Mouse (Mus musculus) neural tube, embryonic 14.5 days (tissue): Measurements from ENCODE around the gene Ncmap. TPM values are rescaled to one million over a fixed set of nuclear protein-coding genes. Genes with fewer than 3 reads are reported as not detected.

Experiments used
- ATAC-seq: fragments of 200-750 bp; cut with Nextera tagmentation; 2 replicates; pipeline ENCODE4 v1.8.0; 2017; ENCODE audit warnings: low read depth, mild to moderate bottlenecking, moderate TSS enrichment, moderate library complexity
- H3K27ac ChIP-seq: fragments of 300-500 bp; sonication (generic); 2 replicates; pipeline ENCODE4 v1.5.1; 2014; ENCODE audit warnings: low read depth, mild to moderate bottlenecking, control low read depth, low read length, moderate library complexity, mixed read lengths
- H3K27me3 ChIP-seq: fragments of 300-500 bp; sonication (generic); 2 replicates; pipeline ENCODE4 v1.6.1; 2014; ENCODE audit warnings: low read length; ENCODE audit not compliant: control insufficient read depth, insufficient read depth
- H3K36me3 ChIP-seq: fragments of 300-500 bp; sonication (generic); 2 replicates; pipeline ENCODE4 v1.6.1; 2014; ENCODE audit warnings: low read length, mixed read lengths; ENCODE audit not compliant: control insufficient read depth, insufficient read depth
- H3K4me1 ChIP-seq: fragments of 300-500 bp; sonication (generic); 2 replicates; pipeline ENCODE4 v1.6.1; 2014; ENCODE audit warnings: low read length; ENCODE audit not compliant: control insufficient read depth, insufficient read depth
- H3K4me2 ChIP-seq: fragments of 300-500 bp; sonication (generic); 2 replicates; pipeline ENCODE4 v1.6.1; 2014; ENCODE audit warnings: mild to moderate bottlenecking, low read depth, low read length, control low read depth
- H3K4me3 ChIP-seq: fragments of 300-500 bp; sonication (generic); 2 replicates; pipeline ENCODE4 v1.5.1; 2014; ENCODE audit warnings: low read depth, low read length, control low read depth, mixed read lengths
- H3K9ac ChIP-seq: fragments of 300-500 bp; sonication (generic); replicated peaks from 2 replicates; pipeline ENCODE4 v1.6.1; 2014; ENCODE audit warnings: low read depth, mild to moderate bottlenecking, control low read depth, low read length, mixed read lengths
- H3K9me3 ChIP-seq: fragments of 300-500 bp; sonication (generic); 2 replicates; pipeline ENCODE4 v1.6.1; 2016; ENCODE audit warnings: low read length; ENCODE audit not compliant: control insufficient read depth
- WGBS: fragments of 180-500 bp; shearing (Covaris S2); extraction: QIAGEN DNeasy Blood & Tissue Kit; methylation state at CpG from one replicate; pipeline ENCODE4 v1.1.7; 2014; 5-methylcytosine and 5-hydroxymethylcytosine counted together
- polyA plus RNA-seq: library from polyadenylated mRNA; unstranded; fragments of >200 nt; fragmentation: Nextera tagmentation; extraction: Ambion mirVana; gene quantifications from 2 replicates; pipeline ENCODE4 v1.2.1, GENCODE M21; 2014

Ncmap gene
- polyA plus RNA-seq, 1 experiment from 2014 or later: 0.92 TPM

DNA sequence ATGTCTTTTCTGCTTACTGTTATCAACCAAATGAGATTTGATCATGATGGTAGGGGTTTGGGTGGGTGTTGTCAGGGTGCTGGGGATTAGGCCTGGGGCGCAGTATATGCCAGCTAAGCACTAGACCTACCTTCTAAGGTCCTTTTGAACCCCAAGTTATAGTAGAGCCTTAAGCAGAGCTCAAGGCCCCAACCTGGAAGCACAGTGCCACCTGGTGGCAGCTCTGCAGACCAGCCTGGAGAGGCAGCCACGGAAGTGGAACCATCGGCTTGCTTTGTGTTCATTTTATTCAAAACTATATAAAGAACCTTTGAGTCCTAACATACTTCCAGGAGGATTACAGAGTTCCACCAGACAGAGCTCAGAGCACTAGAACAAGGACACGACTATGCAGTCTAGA lies 13.6 kb upstream of the Ncmap start:
- Histone ChIP-seq H3K4me2 (no peak overlapping the region), H3K27ac (no peak overlapping the region), H3K36me3 (peaks cover 23% of the 10 kb centered on the region; the same call in 1 of the 2 replicates), H3K9ac (no peak overlapping the region), H3K27me3 (no peaks in the 10 kb centered on the region), H3K4me1 (no peaks in the 10 kb centered on the region), H3K9me3 (no peaks in the 10 kb centered on the region), H3K4me3 (no peak overlapping the region)
- no peak for ATAC-seq
- WGBS: 39% methylated on average over 4 of the region's 4 CpGs

- no peaks in the 10 kb centered on the region for H3K36me3 ChIP-seq
- H3K27ac ChIP-seq: no peak overlapping the region
- H3K4me3 ChIP-seq: no peak overlapping the region
- WGBS: 61% methylated on average over 5 of the region's 5 CpGs
- no peaks in the 10 kb centered on the region for H3K9me3 ChIP-seq
- no peak overlapping the region for H3K9ac ChIP-seq
- no peaks in the 10 kb centered on the region for H3K27me3 ChIP-seq
- ATAC-seq: no peak
- no peak overlapping the region for H3K4me2 ChIP-seq
- no peaks in the 10 kb centered on the region for H3K4me1 ChIP-seq
These were observed 8.2 kb upstream of the Ncmap start for GRCm38 (mm10) chr4:135406180-135406579.

DNA sequence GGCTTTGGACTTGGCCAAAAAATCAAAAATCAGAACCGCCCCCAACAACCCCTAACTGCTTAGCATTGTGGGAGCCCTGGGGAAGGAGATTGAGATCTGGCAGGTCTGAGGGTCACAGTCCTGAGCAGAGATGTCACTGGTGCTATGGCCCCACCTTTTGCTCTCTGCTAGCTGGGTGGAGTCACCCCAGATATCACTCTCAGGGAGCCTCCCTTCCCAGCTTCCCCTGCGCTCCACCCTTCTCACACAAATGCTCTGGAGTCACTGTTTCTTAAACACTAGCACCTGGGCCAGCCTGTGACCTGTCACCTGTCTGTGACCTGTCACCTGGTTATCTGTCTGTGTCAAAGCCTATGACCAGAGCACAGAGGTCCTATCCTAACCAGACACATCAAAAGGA lies 6.9 kb upstream of the Ncmap start:
- WGBS: 94% methylated on average over 2 of the region's 2 CpGs
- Histone ChIP-seq H3K4me3 (no peak overlapping the region), H3K9ac (no peak overlapping the region), H3K4me1 (no peaks in the 10 kb centered on the region), H3K27me3 (no peaks in the 10 kb centered on the region), H3K27ac (no peak overlapping the region), H3K36me3 (no peaks in the 10 kb centered on the region), H3K4me2 (no peak overlapping the region), H3K9me3 (no peaks in the 10 kb centered on the region)
- ATAC-seq: no peak

DNA sequence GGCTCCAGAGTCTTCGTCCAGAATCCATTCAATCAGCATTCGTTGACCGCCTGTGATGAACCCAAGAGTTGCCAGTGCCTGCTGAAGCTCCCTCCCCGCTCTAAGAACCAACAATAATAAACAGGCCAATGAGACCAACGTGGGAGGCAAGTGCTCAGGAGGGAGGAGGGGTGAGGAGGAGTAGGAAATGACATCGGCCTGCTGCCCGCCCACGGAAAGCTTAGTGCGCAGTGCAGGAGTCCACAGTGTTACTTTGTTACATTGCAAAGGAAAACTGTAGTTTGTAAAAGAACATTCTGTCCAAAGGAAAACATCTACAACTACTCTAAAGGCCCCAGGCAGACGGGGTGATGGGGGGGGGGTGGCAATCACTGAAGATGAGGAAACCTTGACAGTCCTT lies 6.0 kb upstream of the Ncmap start:
- WGBS: 73% methylated on average over 10 of the region's 10 CpGs

GRCm38 (mm10) chr4:135401881-135402280 lies 3.9 kb upstream of the Ncmap start:
- 21% methylated on average over 7 of the region's 7 CpGs for WGBS
- H3K36me3 ChIP-seq: no peaks in the 10 kb centered on the region
- H3K27ac ChIP-seq: no peak overlapping the region
- H3K4me1 ChIP-seq: 0 out of 2 replicates have a peak, but pooled peaks cover 7% of the 10 kb centered on the region
- H3K9ac ChIP-seq: no peak overlapping the region
- H3K9me3 ChIP-seq: no peaks in the 10 kb centered on the region
- peaks cover 15% of the 10 kb centered on the region for H3K27me3 ChIP-seq
- no peak for ATAC-seq
- H3K4me3 ChIP-seq: no peak overlapping the region
- no peak overlapping the region for H3K4me2 ChIP-seq

More for the DNA sequence above, 6.0 kb upstream of the Ncmap start:
- Histone ChIP-seq H3K27ac (no peak overlapping the region), H3K4me3 (no peak overlapping the region), H3K4me1 (no peaks in the 10 kb centered on the region), H3K9ac (no peak overlapping the region), H3K27me3 (peaks cover under 1% of the 10 kb centered on the region; the same call in 1 of the 2 replicates), H3K4me2 (no peak overlapping the region), H3K36me3 (no peaks in the 10 kb centered on the region), H3K9me3 (no peaks in the 10 kb centered on the region)
- no peak for ATAC-seq

DNA sequence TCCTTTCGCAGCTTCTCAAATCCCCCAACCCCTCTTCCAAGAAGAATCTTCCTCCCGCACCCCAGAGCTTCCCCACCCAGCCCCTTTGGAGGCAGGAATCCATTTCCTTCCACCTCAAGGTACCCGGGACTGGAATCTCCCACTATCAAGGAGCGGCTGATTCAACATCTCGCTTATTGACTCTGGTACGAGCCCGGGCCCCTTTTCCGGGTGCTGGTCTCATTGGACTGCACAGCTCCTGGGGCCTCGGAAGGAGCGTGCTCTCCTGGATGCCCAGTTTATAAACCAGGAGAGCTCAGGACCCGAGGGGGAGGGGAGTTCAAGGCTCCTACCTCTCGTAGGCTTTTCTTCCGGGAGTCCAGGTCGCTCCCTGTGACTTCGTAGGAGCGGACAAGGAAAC lies 476 bp downstream of the Ncmap start:
- Histone ChIP-seq H3K4me1 (0 out of 2 replicates have a peak, but pooled peaks cover 7% of the 10 kb centered on the region), H3K9ac (peak overlapping the region; percentile 34; the same call in 1 of the 2 replicates), H3K9me3 (no peaks in the 10 kb centered on the region), H3K27ac (no peak overlapping the region), H3K27me3 (peaks cover 19% of the 10 kb centered on the region), H3K36me3 (no peaks in the 10 kb centered on the region), H3K4me3 (peak overlapping the region; percentile 23), H3K4me2 (peak overlapping the region; percentile 47)
- no peak for ATAC-seq
- WGBS: 2% methylated on average over 16 of the region's 16 CpGs

GRCm38 (mm10) chr4:135396303-135396702 lies 1.7 kb downstream of the Ncmap start:
- no peak overlapping the region for H3K27ac ChIP-seq
- no peaks in the 10 kb centered on the region for H3K36me3 ChIP-seq
- H3K4me3 ChIP-seq: no peak overlapping the region
- peaks cover 19% of the 10 kb centered on the region for H3K27me3 ChIP-seq
- no peak overlapping the region for H3K9ac ChIP-seq
- no peaks in the 10 kb centered on the region for H3K9me3 ChIP-seq
- ATAC-seq: no peak
- no peak overlapping the region for H3K4me2 ChIP-seq
- H3K4me1 ChIP-seq: 0 out of 2 replicates have a peak, but pooled peaks cover 7% of the 10 kb centered on the region
- 93% methylated on average over 5 of the region's 5 CpGs for WGBS

DNA sequence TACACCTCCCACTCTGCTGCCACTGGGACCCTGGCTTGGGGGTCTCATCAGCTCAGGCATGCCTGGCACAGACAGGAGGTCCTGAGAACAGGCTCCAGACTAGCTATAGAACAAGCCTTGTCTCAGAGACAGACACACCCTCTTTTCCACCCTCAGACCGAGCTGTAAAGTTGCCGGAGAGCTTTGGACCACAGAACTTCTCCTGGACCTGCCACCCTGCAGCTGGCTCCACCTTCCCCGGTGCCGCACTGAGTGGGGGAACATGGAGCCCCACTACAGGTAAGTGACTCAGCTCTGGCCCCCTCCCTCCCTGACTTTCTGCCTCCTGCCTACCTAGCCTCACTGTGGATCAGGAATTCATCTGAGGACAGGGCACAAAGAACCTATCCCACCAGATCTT lies 2.7 kb downstream of the Ncmap start:
- H3K27ac ChIP-seq: no peak overlapping the region
- H3K9me3 ChIP-seq: no peaks in the 10 kb centered on the region
- H3K36me3 ChIP-seq: no peaks in the 10 kb centered on the region
- ATAC-seq: no peak
- no peak overlapping the region for H3K4me3 ChIP-seq
- H3K27me3 ChIP-seq: peaks cover 19% of the 10 kb centered on the region
- H3K9ac ChIP-seq: no peak overlapping the region
- no peak overlapping the region for H3K4me2 ChIP-seq
- H3K4me1 ChIP-seq: 0 out of 2 replicates have a peak, but pooled peaks cover 7% of the 10 kb centered on the region
- 81% methylated on average over 4 of the region's 4 CpGs for WGBS

DNA sequence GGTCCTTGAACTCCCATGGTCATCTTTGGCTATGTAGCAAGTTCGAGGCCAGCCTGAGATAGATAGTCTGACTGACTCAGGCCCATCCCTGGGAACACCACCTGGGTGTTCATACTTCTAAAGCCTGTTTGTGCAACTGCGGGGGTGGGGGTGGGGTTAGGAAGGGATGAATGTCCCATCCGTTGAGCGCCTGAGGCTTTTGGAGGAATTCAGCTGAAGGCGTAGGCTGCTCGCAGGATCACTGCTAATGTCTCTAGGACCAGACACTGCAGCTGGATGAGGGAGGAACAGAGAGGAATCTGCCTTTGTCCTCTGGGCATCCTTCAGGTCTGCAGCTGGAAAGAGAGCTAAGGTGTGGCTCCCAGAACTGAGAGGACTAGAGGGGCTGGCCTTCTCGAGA lies 3.4 kb downstream of the Ncmap start:
- no peak overlapping the region for H3K9ac ChIP-seq
- H3K27ac ChIP-seq: no peak overlapping the region
- no peak for ATAC-seq
- H3K4me1 ChIP-seq: 0 out of 2 replicates have a peak, but pooled peaks cover 7% of the 10 kb centered on the region
- no peaks in the 10 kb centered on the region for H3K9me3 ChIP-seq
- 85% methylated on average over 7 of the region's 7 CpGs for WGBS
- no peaks in the 10 kb centered on the region for H3K36me3 ChIP-seq
- H3K27me3 ChIP-seq: peaks cover 19% of the 10 kb centered on the region
- H3K4me3 ChIP-seq: no peak overlapping the region
- H3K4me2 ChIP-seq: no peak overlapping the region
